Mouse (Mus musculus) C2C12 (cell line): ENCODE measurements around the gene Zfp746.

Source experiments
- CTCF ChIP-seq: IDR thresholded peaks from one replicate; pipeline ENCODE4 v1.5.1; 2011; ENCODE audit not compliant: control insufficient read depth, insufficient read depth, insufficient read length
- FOSL1 ChIP-seq: IDR thresholded peaks from one replicate; pipeline ENCODE4 v1.8.0; 2011; ENCODE audit warnings: mild to moderate bottlenecking, low read length; ENCODE audit not compliant: poor library complexity, insufficient read depth, severe bottlenecking
- MAX ChIP-seq: IDR thresholded peaks from one replicate; pipeline ENCODE4 v1.6.1; 2011; ENCODE audit warnings: mild to moderate bottlenecking, control low read depth
- MYOD1 ChIP-seq: IDR thresholded peaks from one replicate; pipeline ENCODE4 v1.6.1; 2011; ENCODE audit warnings: low read depth; ENCODE audit not compliant: control insufficient read depth, insufficient read length
- USF1 ChIP-seq: IDR thresholded peaks from one replicate; pipeline ENCODE4 v1.6.1; 2011; ENCODE audit warnings: low read depth, mild to moderate bottlenecking, control low read depth, moderate library complexity

DNA sequence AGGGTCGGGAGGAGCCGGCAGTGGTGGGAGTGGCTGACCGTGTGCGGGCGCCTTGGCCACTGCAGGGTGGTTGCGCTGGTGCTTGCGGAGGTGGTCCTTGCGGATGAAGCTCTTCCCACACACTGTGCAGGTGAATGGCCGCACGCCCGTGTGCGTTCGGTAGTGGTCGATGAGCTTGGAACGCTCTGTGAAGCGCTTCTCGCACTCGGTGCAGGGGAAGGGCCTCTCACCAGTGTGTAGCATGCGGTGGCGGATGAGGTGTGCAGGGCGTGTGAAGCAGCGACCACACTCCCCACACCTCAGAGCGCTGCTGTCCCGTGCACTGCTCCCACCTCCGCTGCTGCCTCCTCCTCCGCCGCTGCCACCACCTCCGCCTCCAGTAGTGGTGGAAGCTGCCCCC lies 22.5 kb downstream of the Zfp746 start:
- no peak for TF ChIP-seq USF1
- no peak for TF ChIP-seq CTCF
- no peak for TF ChIP-seq MAX
- no peak for TF ChIP-seq FOSL1
- TF ChIP-seq MYOD1: no peak
